ENCODE assay signal across 23 mouse cellular contexts in the genomic region with DNA sequence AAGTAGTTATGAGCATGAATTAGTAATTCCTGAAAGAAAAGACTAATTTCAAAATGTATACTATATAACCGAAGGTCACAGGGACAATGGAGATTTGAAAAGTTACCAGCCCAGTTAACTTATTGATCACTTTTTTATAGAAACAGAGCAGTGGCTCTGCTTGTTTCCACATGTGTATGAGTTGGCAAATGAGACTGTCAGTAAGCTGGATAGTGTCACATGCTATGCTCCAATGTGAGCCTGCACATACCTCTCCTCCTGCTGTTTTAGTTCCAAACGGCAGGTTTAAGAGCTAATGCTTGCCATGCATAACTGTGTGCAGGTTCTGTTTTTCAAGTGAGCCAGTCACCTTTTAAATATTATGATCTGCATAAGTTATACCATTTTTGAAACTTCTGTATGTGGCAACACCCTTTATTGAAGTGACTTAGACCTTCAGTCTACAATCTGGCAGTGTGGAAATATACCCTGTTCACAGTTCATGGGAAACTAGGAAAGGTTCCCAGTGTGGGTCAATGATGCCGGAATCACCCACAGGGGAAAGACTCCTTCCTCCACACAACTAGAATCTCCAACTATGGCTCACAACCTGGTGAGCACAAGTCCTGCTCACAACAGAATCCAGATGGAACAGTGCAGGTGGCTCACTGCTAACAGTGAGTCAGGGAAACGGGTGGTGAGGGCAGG.
DNase-seq lines count a peak whose midpoint lies in the region; ATAC-seq and TF ChIP-seq lines count a peak whose summit lies in the region.
"Had no signal": no experiment of that assay in that cellular context is flagged by ENCODE, and none has a peak within 500 bp of the region (broad histone marks: within the 10 kb centered on the region; RNA-seq: fewer than 3 reads in every experiment).

No protein-coding gene starts in this region.

- no peaks in the 10 kb centered on the region for H3K9me3 ChIP-seq in limb, embryonic 15.5 days
- H3K9me3 ChIP-seq in limb, embryonic 10.5 days (replicated peaks), result no peaks in the 10 kb centered on the region
- H3K9me3 ChIP-seq in liver, postnatal 0 days (ENCODE audit: low read length), result no peaks in the 10 kb centered on the region
- H3K9me3 ChIP-seq in liver, embryonic 12.5 days (replicated peaks), result no peaks in the 10 kb centered on the region
- no peaks in the 10 kb centered on the region for H3K9me3 ChIP-seq in hindbrain, postnatal 0 days (ENCODE audit: low read length)
- H3K9me3 ChIP-seq: embryonic facial prominence, embryonic 12.5 days; embryonic facial prominence, embryonic 15.5 days; hindbrain, embryonic 10.5 days; hindbrain, embryonic 13.5 days had no signal

- peaks cover 23% of the 10 kb centered on the region for H3K4me1 ChIP-seq in limb, embryonic 15.5 days
- no peaks in the 10 kb centered on the region for H3K4me1 ChIP-seq in limb, embryonic 10.5 days
- peaks cover 24% of the 10 kb centered on the region for H3K4me1 ChIP-seq in liver, postnatal 0 days (ENCODE audit: insufficient read depth)
- H3K4me1 ChIP-seq in liver, embryonic 12.5 days, result peaks cover 79% of the 10 kb centered on the region
- H3K4me1 ChIP-seq in hindbrain, postnatal 0 days (ENCODE audit: insufficient read depth, low read length), result no peaks in the 10 kb centered on the region; the same call in 1 of the 2 replicates
- H3K4me1 ChIP-seq: embryonic facial prominence, embryonic 12.5 days; hindbrain, embryonic 10.5 days had no signal

- TF ChIP-seq EP300 in liver, postnatal 0 days (IDR thresholded peaks at IDR 0.05; ENCODE audit: low read depth), result no peak

- no peak overlapping the region for H3K9ac ChIP-seq in limb, embryonic 15.5 days
- H3K9ac ChIP-seq in liver, postnatal 0 days (replicated peaks), result no peak overlapping the region
- no peak overlapping the region for H3K9ac ChIP-seq in liver, embryonic 12.5 days
- no peak overlapping the region for H3K9ac ChIP-seq in hindbrain, postnatal 0 days (replicated peaks; ENCODE audit: low read length)
- H3K9ac ChIP-seq: embryonic facial prominence, embryonic 12.5 days; embryonic facial prominence, embryonic 15.5 days; forebrain, postnatal 0 days; hindbrain, embryonic 13.5 days had no signal

- no peak for ATAC-seq in limb, embryonic 15.5 days (ENCODE audit: insufficient number of reproducible peaks, low FRiP score, low TSS enrichment, low read depth)
- peak; percentile 84 for ATAC-seq in liver, postnatal 0 days
- no peak for ATAC-seq in liver, embryonic 12.5 days
- no peak for ATAC-seq in hindbrain, postnatal 0 days
- ATAC-seq: CD4-positive, CD25-positive, alpha-beta regulatory T cell, adult 4 months; forebrain, embryonic 14.5 days; forebrain, postnatal 0 days; hindbrain, embryonic 16.5 days; inflammation-experienced regulatory T-cells, adult 6 months; intestine, embryonic 16.5 days had no signal

- 57% methylated on average over 4 of the region's 4 CpGs for WGBS in limb, embryonic 15.5 days
- WGBS in limb, embryonic 10.5 days, result 85% methylated on average over 4 of the region's 4 CpGs
- WGBS in liver, postnatal 0 days (ENCODE audit: insufficient replicate concordance), result 76% methylated on average over 4 of the region's 4 CpGs
- 85% methylated on average over 4 of the region's 4 CpGs for WGBS in liver, embryonic 12.5 days (ENCODE audit: insufficient replicate concordance)
- 81% methylated on average over 4 of the region's 4 CpGs for whole genome bisulfite sequencing in hindbrain, postnatal 0 days

- H3K4me2 ChIP-seq in limb, embryonic 15.5 days, result no peak overlapping the region
- H3K4me2 ChIP-seq in liver, postnatal 0 days (ENCODE audit: low read depth, low read length), result no peak overlapping the region
- H3K4me2 ChIP-seq in liver, embryonic 12.5 days, result no peak overlapping the region
- H3K4me2 ChIP-seq in hindbrain, postnatal 0 days (ENCODE audit: low read depth, low read length), result no peak overlapping the region
- H3K4me2 ChIP-seq: embryonic facial prominence, embryonic 12.5 days; embryonic facial prominence, embryonic 15.5 days; hindbrain, embryonic 13.5 days had no signal

- intact Hi-C loops in gastrocnemius, adult 2 months (cut with DNase I), result no loop called here

- peaks cover 12% of the 10 kb centered on the region for H3K36me3 ChIP-seq in limb, embryonic 15.5 days
- peaks cover 69% of the 10 kb centered on the region for H3K36me3 ChIP-seq in limb, embryonic 10.5 days
- peaks cover 43% of the 10 kb centered on the region for H3K36me3 ChIP-seq in liver, postnatal 0 days (replicated peaks; ENCODE audit: insufficient read depth, low read length)
- peaks cover 95% of the 10 kb centered on the region for H3K36me3 ChIP-seq in liver, embryonic 12.5 days
- no peaks in the 10 kb centered on the region; the same call in 1 of the 2 replicates for H3K36me3 ChIP-seq in hindbrain, postnatal 0 days (ENCODE audit: insufficient read depth, low read length)
- H3K36me3 ChIP-seq: embryonic facial prominence, embryonic 15.5 days had no signal

- no peak for TF ChIP-seq CTCF in gastrocnemius, adult 2 months (IDR thresholded peaks at IDR 0.05)
- TF ChIP-seq CTCF in liver, postnatal 0 days (IDR thresholded peaks at IDR 0.05; ENCODE audit: low read depth), result no peak
- no peak for TF ChIP-seq CTCF in hindbrain, postnatal 0 days (IDR thresholded peaks at IDR 0.05; ENCODE audit: low read depth)

- H3K27me3 ChIP-seq in limb, embryonic 15.5 days, result no peaks in the 10 kb centered on the region
- no peaks in the 10 kb centered on the region for H3K27me3 ChIP-seq in limb, embryonic 10.5 days (ENCODE audit: low read depth, poor library complexity, severe bottlenecking)
- H3K27me3 ChIP-seq in liver, postnatal 0 days (ENCODE audit: insufficient read depth, low read length), result no peaks in the 10 kb centered on the region
- no peaks in the 10 kb centered on the region for H3K27me3 ChIP-seq in liver, embryonic 12.5 days (replicated peaks)
- H3K27me3 ChIP-seq in hindbrain, postnatal 0 days (ENCODE audit: insufficient read depth, low read length), result no peaks in the 10 kb centered on the region
- H3K27me3 ChIP-seq: embryonic facial prominence, embryonic 12.5 days; embryonic facial prominence, embryonic 15.5 days; hindbrain, embryonic 13.5 days had no signal

- no peak overlapping the region for H3K4me3 ChIP-seq in gastrocnemius, adult 2 months
- no peak overlapping the region for H3K4me3 ChIP-seq in limb, embryonic 15.5 days
- no peak overlapping the region for H3K4me3 ChIP-seq in limb, embryonic 10.5 days
- H3K4me3 ChIP-seq in liver, postnatal 0 days (ENCODE audit: low read depth, low read length), result no peak overlapping the region
- no peak overlapping the region for H3K4me3 ChIP-seq in liver, embryonic 12.5 days
- no peak overlapping the region for H3K4me3 ChIP-seq in hindbrain, postnatal 0 days (ENCODE audit: low read length)
- H3K4me3 ChIP-seq: embryonic facial prominence, embryonic 12.5 days; embryonic facial prominence, embryonic 15.5 days; hindbrain, embryonic 10.5 days; hindbrain, embryonic 13.5 days had no signal

- DNase-seq in gastrocnemius, adult 2 months, result no peak
- DNase-seq in gastrocnemius, adult 18-20 months (ENCODE audit: low spot score), result no peak
- no peak for DNase-seq in limb, embryonic 10.5 days (ENCODE audit: low spot score)
- no peak for DNase-seq in liver, postnatal 0 days
- DNase-seq in gonadal fat pad, adult 2 months (ENCODE audit: low read depth), result peak; percentile 59
- DNase-seq in hindbrain, postnatal 0 days (ENCODE audit: low spot score), result no peak
- DNase-seq: adrenal gland, postnatal 36 days; cerebellum, adult 11 months; cerebellum, adult 9-11 months; forebrain, postnatal 0 days; gastrocnemius, postnatal 10 days; gastrocnemius, postnatal 36 days had no signal

- H3K27ac ChIP-seq in gastrocnemius, adult 2 months, result peak overlapping the region; percentile 48; the same call in 1 of the 2 replicates
- H3K27ac ChIP-seq in limb, embryonic 15.5 days, result peak overlapping the region; percentile 54; the same call in 1 of the 2 replicates
- H3K27ac ChIP-seq in limb, embryonic 10.5 days, result no peak overlapping the region
- peak overlapping the region; percentile 72 for H3K27ac ChIP-seq in liver, postnatal 0 days (ENCODE audit: low read depth)
- H3K27ac ChIP-seq in liver, embryonic 12.5 days, result no peak overlapping the region
- H3K27ac ChIP-seq in hindbrain, postnatal 0 days, result no peak overlapping the region
- H3K27ac ChIP-seq: embryonic facial prominence, embryonic 12.5 days; embryonic facial prominence, embryonic 15.5 days; hindbrain, embryonic 10.5 days; hindbrain, embryonic 13.5 days had no signal

Comparison
In these comparisons a context has a peak if more than half of its experiments do, and no peak if none do; other contexts are left out.
1. H3K27ac ChIP-seq: peak in gastrocnemius, adult 2 months (single experiment), limb, embryonic 15.5 days (single experiment) and liver, postnatal 0 days (single experiment); none in limb, embryonic 10.5 days (single experiment), liver, embryonic 12.5 days (single experiment) and hindbrain, postnatal 0 days (single experiment).